Mouse (Mus musculus) heart, postnatal 0 days (tissue): ENCODE results near the gene Islr2. TPM values are rescaled to one million over a fixed set of nuclear protein-coding genes. Genes with fewer than 3 reads are reported as not detected.

Experiments used
- ATAC-seq: fragments of 200-750 bp; cut with Nextera tagmentation; 2 replicates; pipeline ENCODE4 v1.8.0; 2017; ENCODE audit warnings: low read depth, moderate number of reproducible peaks, moderate library complexity; ENCODE audit not compliant: insufficient read depth
- DNase-seq: peaks from one replicate; pipeline ENCODE4 v3.0.0-alpha.2; 2016; ENCODE audit warnings: low spot score
- H3K27ac ChIP-seq: fragments of 300-500 bp; sonication (generic); 2 replicates; pipeline ENCODE4 v1.5.1; 2014; ENCODE audit warnings: low read depth, mild to moderate bottlenecking
- H3K27me3 ChIP-seq: fragments of 300-500 bp; sonication (generic); 2 replicates; pipeline ENCODE4 v1.6.1; 2014; ENCODE audit warnings: low read length, mixed read lengths; ENCODE audit not compliant: control insufficient read depth, insufficient read depth
- H3K36me3 ChIP-seq: fragments of 300-500 bp; sonication (generic); replicated peaks from 2 replicates; pipeline ENCODE4 v1.6.1; 2014; ENCODE audit warnings: low read length, mixed read lengths; ENCODE audit not compliant: control insufficient read depth, insufficient read depth
- H3K4me1 ChIP-seq: fragments of 300-500 bp; sonication (generic); 2 replicates; pipeline ENCODE4 v1.6.1; 2014; ENCODE audit warnings: antibody characterized with exemption; ENCODE audit not compliant: control insufficient read depth, insufficient read depth
- H3K4me2 ChIP-seq: fragments of 300-500 bp; sonication (generic); 2 replicates; pipeline ENCODE4 v1.6.1; 2014; ENCODE audit warnings: low read depth, mild to moderate bottlenecking, low read length, moderate library complexity
- H3K4me3 ChIP-seq: fragments of 300-500 bp; sonication (generic); 2 replicates; pipeline ENCODE4 v1.5.1; 2014; ENCODE audit warnings: low read depth, low read length
- H3K9ac ChIP-seq: fragments of 300-500 bp; sonication (generic); replicated peaks from 2 replicates; pipeline ENCODE4 v1.6.1; 2014; ENCODE audit warnings: low read depth, low read length, mixed read lengths
- H3K9me3 ChIP-seq: fragments of 300-500 bp; sonication (generic); replicated peaks from 2 replicates; pipeline ENCODE4 v1.6.1; 2016; ENCODE audit warnings: low read length; ENCODE audit not compliant: control insufficient read depth
- CTCF ChIP-seq: IDR thresholded peaks from 2 replicates; pipeline ENCODE4 v1.5.1; 2016; ENCODE audit warnings: antibody characterized with exemption, control low read depth, low read depth
- EP300 ChIP-seq: IDR thresholded peaks from 2 replicates; pipeline ENCODE4 v1.6.1; 2016; ENCODE audit warnings: antibody characterized with exemption, low read depth
- WGBS: fragments of 180-500 bp; shearing (Covaris S2); extraction: QIAGEN DNeasy Blood & Tissue Kit; methylation state at CpG from one replicate; pipeline ENCODE4 v1.1.7; 2014; 5-methylcytosine and 5-hydroxymethylcytosine counted together
- polyA plus RNA-seq: library from polyadenylated mRNA; unstranded; fragments of >200 nt; fragmentation: Nextera tagmentation; extraction: Ambion mirVana; gene quantifications from 2 replicates; pipeline ENCODE4 v1.2.1, GENCODE M21; 2015
- total RNA-seq: library from RNA; depleted of rRNA; stranded (reverse); fragments of >200 nt; gene quantifications from 2 replicates; pipeline ENCODE4 v1.2.3, GENCODE M21; 2014; ENCODE audit warnings: low replicate concordance

Islr2 gene
- total and polyA plus RNA-seq, 2 experiments from 2014 or later = 0.08 to 0.69 TPM

DNA sequence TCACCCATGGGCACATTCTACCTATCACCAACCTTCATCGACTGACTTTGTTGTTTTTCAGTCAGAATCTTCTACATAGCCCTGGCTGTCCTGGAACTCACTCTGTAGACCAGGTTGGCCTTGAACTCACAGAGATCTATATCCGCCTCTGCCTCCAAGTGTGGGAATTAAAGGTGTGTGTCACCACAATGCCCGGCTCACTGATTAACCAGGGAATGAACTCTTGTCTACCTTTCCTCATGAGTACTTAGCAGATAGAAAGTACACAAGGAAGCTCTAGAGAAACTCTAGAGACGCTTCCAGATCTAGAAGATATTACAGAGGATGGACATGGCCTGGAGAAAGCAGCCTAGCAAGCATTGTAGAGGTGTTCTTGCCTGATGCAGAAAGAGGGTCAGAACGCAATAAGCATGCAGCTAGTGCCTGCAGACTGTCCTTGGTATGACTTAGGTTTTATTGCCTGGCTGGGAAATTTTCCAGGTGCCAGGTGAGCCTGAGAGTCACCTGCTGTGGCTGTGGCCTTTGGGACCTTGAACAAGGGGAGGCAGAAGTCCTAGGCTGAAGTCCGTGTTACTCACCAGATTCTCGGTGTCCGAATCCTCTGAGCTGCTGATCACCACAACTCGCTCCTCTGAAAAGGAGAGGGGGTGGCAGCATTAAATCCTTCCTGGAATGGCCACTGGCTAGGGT is 24.8 kb upstream of the Islr2 start:
- Histone ChIP-seq H3K27ac (no peak overlapping the region), H3K27me3 (no peaks in the 10 kb centered on the region), H3K4me3 (no peak overlapping the region), H3K4me2 (no peak overlapping the region), H3K4me1 (no peaks in the 10 kb centered on the region), H3K9me3 (no peaks in the 10 kb centered on the region), H3K36me3 (peaks cover 67% of the 10 kb centered on the region), H3K9ac (no peak overlapping the region)
- DNase-seq (no peak), ATAC-seq (no peak)
- TF ChIP-seq CTCF (no peak), EP300 (no peak)
- WGBS = 94% methylated on average over 9 of the region's 9 CpGs

DNA sequence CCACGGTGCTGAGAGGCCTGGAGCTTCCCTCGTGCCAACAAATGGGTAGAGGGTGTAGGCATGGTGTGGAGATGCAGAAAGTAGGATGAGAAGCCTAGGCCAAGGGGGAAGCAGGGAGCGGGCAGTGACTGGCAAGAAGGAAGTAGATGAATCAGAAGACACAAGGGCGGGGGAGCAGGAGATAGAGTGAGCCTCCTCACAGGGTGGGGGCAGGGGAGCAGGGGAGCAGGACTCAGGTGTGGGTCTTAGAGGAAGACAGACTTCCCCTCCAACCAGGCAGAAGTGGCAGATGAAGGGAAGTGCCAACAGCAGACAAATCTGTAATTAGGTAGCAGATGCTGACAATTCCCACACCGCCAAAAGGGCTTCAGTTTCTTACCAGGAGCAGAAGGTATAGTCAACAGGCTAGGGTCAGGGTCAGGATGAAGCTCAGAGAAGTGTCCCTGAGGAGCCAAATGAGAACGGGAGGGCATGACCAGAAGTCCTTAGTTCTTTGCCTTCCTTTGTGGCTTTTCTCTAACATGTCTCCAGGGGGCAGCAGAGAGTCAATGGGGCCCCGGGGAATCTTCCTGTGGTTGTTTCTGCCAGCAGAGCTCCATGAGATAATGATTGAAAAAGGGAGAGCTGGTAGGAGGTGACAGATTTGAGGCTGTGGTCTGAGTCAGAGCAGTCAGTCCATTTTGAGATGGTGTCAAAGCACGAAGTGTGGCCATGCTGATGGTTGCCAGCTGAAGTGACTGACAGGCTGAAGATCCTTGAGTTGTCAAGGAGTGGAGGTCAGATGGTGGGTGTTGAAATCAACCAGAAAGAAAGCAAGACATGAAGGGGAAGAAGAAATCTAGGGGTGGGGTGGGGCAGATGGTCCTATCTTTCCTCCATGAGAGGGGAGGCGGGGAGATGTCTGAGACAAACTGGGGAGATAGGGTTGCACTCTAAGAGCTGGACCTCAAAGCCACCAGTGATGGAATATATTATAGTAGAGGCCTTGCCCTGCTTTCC is 22.1 kb upstream of the Islr2 start:
- Histone ChIP-seq H3K36me3 (peaks cover 77% of the 10 kb centered on the region), H3K27ac (no peak overlapping the region), H3K9ac (no peak overlapping the region), H3K4me1 (no peaks in the 10 kb centered on the region), H3K4me2 (no peak overlapping the region), H3K27me3 (no peaks in the 10 kb centered on the region), H3K4me3 (no peak overlapping the region), H3K9me3 (no peaks in the 10 kb centered on the region)
- DNase-seq = peak; percentile 46
- ATAC-seq = 0 out of 2 replicates have a peak, but pooled peaks have one; percentile 20
- TF ChIP-seq CTCF (peak; percentile 85), EP300 (no peak)
- 55% methylated on average over 9 of the region's 9 CpGs for WGBS

GRCm38 (mm10) chr9:58224356-58224755 is 20.2 kb upstream of the Islr2 start:
- no peaks in the 10 kb centered on the region for H3K4me1 ChIP-seq
- ATAC-seq (no peak), DNase-seq (no peak)
- TF ChIP-seq EP300 (no peak), CTCF (no peak)
- no peaks in the 10 kb centered on the region for H3K9me3 ChIP-seq
- H3K36me3 ChIP-seq = peaks cover 72% of the 10 kb centered on the region
- no peaks in the 10 kb centered on the region for H3K27me3 ChIP-seq
- no peak overlapping the region for H3K4me2 ChIP-seq
- H3K4me3 ChIP-seq = no peak overlapping the region
- 86% methylated on average over 2 of the region's 2 CpGs for WGBS
- H3K27ac ChIP-seq = no peak overlapping the region
- no peak overlapping the region for H3K9ac ChIP-seq

GRCm38 (mm10) chr9:58220218-58220903 is 16.2 kb upstream of the Islr2 start:
- ATAC-seq = no peak
- 61% methylated on average over 24 of the region's 24 CpGs for WGBS

DNA sequence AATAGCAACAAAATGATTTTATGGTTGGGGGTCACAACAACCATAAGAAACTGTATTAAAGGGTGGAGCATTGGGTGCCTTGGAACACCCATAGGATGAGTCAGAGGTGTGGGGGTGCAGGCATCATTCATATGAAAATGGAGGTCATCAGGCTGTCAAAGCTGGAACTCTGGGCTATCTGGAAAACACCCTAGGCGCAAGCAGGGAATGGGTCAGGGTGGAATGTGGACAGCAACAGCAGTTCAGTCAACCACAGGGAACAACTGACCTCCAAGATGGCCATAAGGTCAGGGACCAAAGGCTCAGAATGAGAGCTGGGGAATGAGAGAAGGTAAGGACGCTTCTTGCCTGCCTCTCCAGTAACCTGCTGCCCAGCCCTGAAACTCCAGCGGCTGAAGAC is 14.4 kb upstream of the Islr2 start:
- Histone ChIP-seq H3K9me3 (no peaks in the 10 kb centered on the region), H3K9ac (no peak overlapping the region), H3K27ac (no peak overlapping the region), H3K36me3 (peaks cover 32% of the 10 kb centered on the region), H3K4me2 (no peak overlapping the region), H3K4me3 (no peak overlapping the region), H3K4me1 (0 out of 2 replicates have a peak, but pooled peaks cover 6% of the 10 kb centered on the region), H3K27me3 (no peaks in the 10 kb centered on the region)
- WGBS = 82% methylated on average over 3 of the region's 3 CpGs
- TF ChIP-seq CTCF (no peak), EP300 (no peak)
- no peak for ATAC-seq
- DNase-seq = no peak

More at GRCm38 (mm10) chr9:58220218-58220903, 16.2 kb upstream of the Islr2 start:
- Histone ChIP-seq H3K4me3 (no peak overlapping the region), H3K4me1 (no peaks in the 10 kb centered on the region), H3K9ac (no peak overlapping the region), H3K27me3 (no peaks in the 10 kb centered on the region), H3K27ac (no peak overlapping the region), H3K9me3 (no peaks in the 10 kb centered on the region), H3K4me2 (no peak overlapping the region), H3K36me3 (peaks cover 47% of the 10 kb centered on the region)
- peak; percentile 50 for DNase-seq
- TF ChIP-seq EP300 (no peak), CTCF (peak; percentile 44)
